Mouse (Mus musculus) hindbrain, embryonic 11.5 days (tissue): ENCODE measurements around the gene Wfdc16. TPM values are rescaled to one million over a fixed set of nuclear protein-coding genes. Genes with fewer than 3 reads are reported as not detected.

Experiments
- polyA plus RNA-seq: library from polyadenylated mRNA; unstranded; fragments of >200 nt; fragmentation: Nextera tagmentation; extraction: Ambion mirVana; gene quantifications from 2 replicates; pipeline ENCODE4 v1.2.1, GENCODE M21; 2014

Wfdc16 gene
- polyA plus RNA-seq, 1 experiment from 2014 or later, result not detected

Other genes starting within 250 kb of the Wfdc16 start
- 0.43 and 0.46 TPM in 2 replicates for gene Slpi, start 249.7 kb downstream of the Wfdc16 start, polyA plus RNA-seq
- gene Rbpjl, start 235.7 kb downstream of the Wfdc16 start, polyA plus RNA-seq, result not detected in 2 replicates
- gene Matn4, start 233.6 kb downstream of the Wfdc16 start, polyA plus RNA-seq, result 0.71 and 0.91 TPM in 2 replicates
- gene Sdc4, start 194.9 kb downstream of the Wfdc16 start, polyA plus RNA-seq, result 9.8 and 11.6 TPM in 2 replicates
- gene Sys1, start 181.8 kb downstream of the Wfdc16 start, polyA plus RNA-seq, result 71.3 and 72.2 TPM in 2 replicates
- 4.8 and 5.4 TPM in 2 replicates for gene Gm20458, start 177.8 kb downstream of the Wfdc16 start, polyA plus RNA-seq
- not detected in 2 replicates for gene Trp53tg5, start 165.1 kb downstream of the Wfdc16 start, polyA plus RNA-seq
- gene Dbndd2, start 152.7 kb downstream of the Wfdc16 start, polyA plus RNA-seq, result 2.4 and 3.8 TPM in 2 replicates
- 47.9 and 56.8 TPM in 2 replicates for gene Pigt, start 141.3 kb downstream of the Wfdc16 start, polyA plus RNA-seq
- gene Wfdc2, start 76.4 kb downstream of the Wfdc16 start, polyA plus RNA-seq, result 22.9 TPM in 2 replicates
- not detected in 2 replicates for gene Spint3, start 65.3 kb downstream of the Wfdc16 start, polyA plus RNA-seq
- gene Wfdc6a, start 53.3 kb downstream of the Wfdc16 start, polyA plus RNA-seq, result not detected in 2 replicates
- gene Eppin, start 45.2 kb downstream of the Wfdc16 start, polyA plus RNA-seq, result not detected in 2 replicates
- gene Wfdc6b, start 25.3 kb downstream of the Wfdc16 start, polyA plus RNA-seq, result not detected in 2 replicates
- gene Wfdc8, start 25.2 kb downstream of the Wfdc16 start, polyA plus RNA-seq, result not detected in 2 replicates
- not detected in 2 replicates for gene Wfdc10, start 17.2 kb upstream of the Wfdc16 start, polyA plus RNA-seq
- gene Wfdc9, start 17.8 kb upstream of the Wfdc16 start, polyA plus RNA-seq, result not detected in 2 replicates
- gene Wfdc11, start 35.3 kb upstream of the Wfdc16 start, polyA plus RNA-seq, result not detected in 2 replicates
- 0.24 TPM in 1 of 2 replicates, not detected in the other for gene Wfdc13, start 46.3 kb upstream of the Wfdc16 start, polyA plus RNA-seq
- not detected in 2 replicates for gene Spint4, start 59.7 kb upstream of the Wfdc16 start, polyA plus RNA-seq
- gene Spint5, start 76.5 kb upstream of the Wfdc16 start, polyA plus RNA-seq, result not detected in 2 replicates
- gene Wfdc3, start 107.1 kb upstream of the Wfdc16 start, polyA plus RNA-seq, result 0.53 and 1.0 TPM in 2 replicates
- 79.4 and 81.5 TPM in 2 replicates for gene Dnttip1, start 107.2 kb upstream of the Wfdc16 start, polyA plus RNA-seq
- 498 and 520 TPM in 2 replicates for gene Ube2c, start 131.1 kb upstream of the Wfdc16 start, polyA plus RNA-seq
- gene Tnnc2, start 141.2 kb upstream of the Wfdc16 start, polyA plus RNA-seq, result 4.8 and 7.1 TPM in 2 replicates
- 8.6 and 11.6 TPM in 2 replicates for gene Snx21, start 147.0 kb upstream of the Wfdc16 start, polyA plus RNA-seq
- gene Acot8, start 166.1 kb upstream of the Wfdc16 start, polyA plus RNA-seq, result 11.9 and 12.8 TPM in 2 replicates
- 13.3 and 13.7 TPM in 2 replicates for gene Zswim3, start 166.3 kb upstream of the Wfdc16 start, polyA plus RNA-seq
- gene Zswim1, start 183.9 kb upstream of the Wfdc16 start, polyA plus RNA-seq, result 22.9 and 23.0 TPM in 2 replicates
- not detected in 2 replicates for gene Spata25, start 189.7 kb upstream of the Wfdc16 start, polyA plus RNA-seq
- 85.7 and 92.0 TPM in 2 replicates for gene Ctsa, start 194.1 kb upstream of the Wfdc16 start, polyA plus RNA-seq
- gene Neurl2, start 194.7 kb upstream of the Wfdc16 start, polyA plus RNA-seq, result 3.0 and 4.4 TPM in 2 replicates
- gene Pltp, start 218.9 kb upstream of the Wfdc16 start, polyA plus RNA-seq, result 62.2 and 67.6 TPM in 2 replicates
- gene Pcif1, start 240.5 kb upstream of the Wfdc16 start, polyA plus RNA-seq, result 58.1 and 60.0 TPM in 2 replicates